Mouse (Mus musculus) embryonic fibroblast, embryonic 13.5 days (primary cell): ENCODE results near the gene Ssna1.

ENCODE experiments used
- CTCF ChIP-seq: IDR thresholded peaks from 2 replicates; pipeline ENCODE4 v1.5.1; 2011; ENCODE audit warnings: mild to moderate bottlenecking, control low read depth, low read length, moderate library complexity, borderline replicate concordance; ENCODE audit not compliant: insufficient read depth
- POLR2A ChIP-seq: IDR thresholded peaks from 2 replicates; pipeline ENCODE4 v1.6.1; 2011; ENCODE audit warnings: low read depth, mild to moderate bottlenecking, control low read depth, low read length, moderate library complexity

DNA sequence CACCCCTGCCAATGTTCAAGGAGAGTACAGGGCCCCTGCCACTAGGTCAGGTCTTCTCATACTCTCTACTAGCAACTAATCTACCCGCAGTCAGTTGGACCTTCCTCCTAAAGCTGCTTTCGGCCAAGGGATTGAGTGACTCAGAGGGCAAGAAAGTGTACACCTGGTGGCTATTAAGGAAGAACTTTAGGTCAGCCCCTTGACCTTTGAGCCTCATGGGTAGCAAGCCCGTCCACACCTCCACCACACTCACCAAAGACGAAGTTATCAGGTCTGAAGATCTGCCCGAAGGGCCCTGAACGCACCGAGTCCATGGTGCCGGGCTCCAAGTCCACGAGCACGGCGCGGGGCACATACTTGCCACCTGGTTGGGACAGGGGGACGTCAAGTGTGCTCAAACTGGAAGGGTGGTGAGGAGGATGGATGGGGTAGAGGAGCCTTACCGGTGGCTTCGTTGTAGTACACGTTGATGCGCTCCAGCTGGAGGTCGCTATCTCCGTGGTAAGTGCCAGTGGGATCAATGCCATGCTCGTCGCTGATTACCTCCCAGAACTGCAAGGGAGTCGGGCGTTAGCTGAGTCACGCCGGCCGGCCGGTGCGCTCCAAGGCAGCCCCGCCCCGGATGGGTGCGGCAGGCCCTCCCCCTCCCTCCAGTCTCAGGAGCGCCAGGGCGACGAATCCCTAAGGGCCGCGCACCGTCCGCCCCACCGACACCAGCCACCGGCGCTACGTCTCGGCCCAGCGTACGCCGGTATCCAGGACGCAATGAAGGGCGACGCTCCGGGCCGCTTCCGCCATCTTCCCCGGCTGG, 48.4 kb downstream of the Ssna1 start:
- TF ChIP-seq CTCF = no peak
- TF ChIP-seq POLR2A = no peak
